Mouse (Mus musculus): Measurements from ENCODE around the gene Fam118a. TPM values are rescaled to one million over a fixed set of nuclear protein-coding genes. Genes with fewer than 3 reads are reported as not detected.

Gene Fam118a
- polyA plus RNA-seq, 1 experiment from 2014 or later, result 24.2 TPM

Other genes starting within 250 kb of the Fam118a start
- gene Phf21b, start 172.9 kb upstream of the Fam118a start, polyA plus RNA-seq (2016; fragmentation: Nextera tagmentation; extraction: Ambion mirVana), result 1.9 and 2.4 TPM in 2 replicates
- gene Gm29666, start 108.9 kb upstream of the Fam118a start, polyA plus RNA-seq (2016; fragmentation: Nextera tagmentation; extraction: Ambion mirVana), result 0.95 and 1.2 TPM in 2 replicates
- gene Nup50, start 105.5 kb upstream of the Fam118a start, polyA plus RNA-seq (2016; fragmentation: Nextera tagmentation; extraction: Ambion mirVana), result 53.8 and 54.8 TPM in 2 replicates
- gene 5031439G07Rik, start 40.4 kb upstream of the Fam118a start, polyA plus RNA-seq (2016; fragmentation: Nextera tagmentation; extraction: Ambion mirVana), result 10.7 and 12.3 TPM in 2 replicates
- gene Upk3a, start 11.8 kb upstream of the Fam118a start, polyA plus RNA-seq (2016; fragmentation: Nextera tagmentation; extraction: Ambion mirVana), result 0.34 and 0.35 TPM in 2 replicates
- 0.22 and 0.31 TPM in 2 replicates for gene Smc1b, start 103.0 kb downstream of the Fam118a start, polyA plus RNA-seq (2016; fragmentation: Nextera tagmentation; extraction: Ambion mirVana)
- gene Ribc2, start 103.1 kb downstream of the Fam118a start, polyA plus RNA-seq (2016; fragmentation: Nextera tagmentation; extraction: Ambion mirVana), result 0.98 and 1.0 TPM in 2 replicates
- 236 and 250 TPM in 2 replicates for gene Fbln1, start 177.0 kb downstream of the Fam118a start, polyA plus RNA-seq (2016; fragmentation: Nextera tagmentation; extraction: Ambion mirVana)

All from embryonic facial prominence, embryonic 12.5 days (tissue).